Mouse (Mus musculus): ENCODE data around the gene Gfra1.
A peak's percentile ranks its signal among the peaks of the same experiment; 100 is the strongest.

Gene Gfra1

GRCm38 (mm10) chr19:58441785-58442184 lies 13.9 kb downstream of the Gfra1 start:
- peak in 1 of 2 experiments; percentile 8 for DNase-seq

GRCm38 (mm10) chr19:58441246-58441645 lies 14.5 kb downstream of the Gfra1 start:
- no peak for DNase-seq

- no peak for DNase-seq
Measured at GRCm38 (mm10) chr19:58438762-58439161, 16.9 kb downstream of the Gfra1 start.

- DNase-seq, result no peak
Measured at GRCm38 (mm10) chr19:58437441-58438071, 18.2 kb downstream of the Gfra1 start.

GRCm38 (mm10) chr19:58436874-58437273 lies 18.8 kb downstream of the Gfra1 start:
- no peak for DNase-seq

GRCm38 (mm10) chr19:58435877-58436276 lies 19.8 kb downstream of the Gfra1 start:
- no peak for DNase-seq

GRCm38 (mm10) chr19:58432840-58433239 lies 22.9 kb downstream of the Gfra1 start:
- no peak for DNase-seq

- no peak for DNase-seq
Measured at GRCm38 (mm10) chr19:58428546-58428945, 27.2 kb downstream of the Gfra1 start.

- DNase-seq, result no peak
Measured at GRCm38 (mm10) chr19:58427348-58427747, 28.4 kb downstream of the Gfra1 start.

GRCm38 (mm10) chr19:58424928-58425327 lies 30.8 kb downstream of the Gfra1 start:
- DNase-seq, result no peak

GRCm38 (mm10) chr19:58424179-58424578 lies 31.5 kb downstream of the Gfra1 start:
- DNase-seq, result no peak

- no peak for DNase-seq
Measured at GRCm38 (mm10) chr19:58422916-58423493, 32.7 kb downstream of the Gfra1 start.

GRCm38 (mm10) chr19:58419685-58420084 lies 36.0 kb downstream of the Gfra1 start:
- no peak for DNase-seq

- DNase-seq, result no peak
Measured at GRCm38 (mm10) chr19:58419278-58419677, 36.4 kb downstream of the Gfra1 start.

- no peak for DNase-seq
Measured at GRCm38 (mm10) chr19:58415173-58415572, 40.5 kb downstream of the Gfra1 start.

- DNase-seq, result no peak
Measured at GRCm38 (mm10) chr19:58414733-58415132, 41.0 kb downstream of the Gfra1 start.

- DNase-seq, result peak; percentile 30 to 34
Measured at GRCm38 (mm10) chr19:58413290-58413689, 42.4 kb downstream of the Gfra1 start.

GRCm38 (mm10) chr19:58412811-58413210 lies 42.9 kb downstream of the Gfra1 start:
- no peak for DNase-seq

- DNase-seq, result no peak
Measured at GRCm38 (mm10) chr19:58406726-58407125, 49.0 kb downstream of the Gfra1 start.

GRCm38 (mm10) chr19:58400224-58400623 lies 55.5 kb downstream of the Gfra1 start:
- DNase-seq, result no peak

- no peak for DNase-seq
Measured at GRCm38 (mm10) chr19:58399166-58399565, 56.5 kb downstream of the Gfra1 start.

- no peak for DNase-seq
Measured at GRCm38 (mm10) chr19:58396604-58396984, 59.1 kb downstream of the Gfra1 start.

GRCm38 (mm10) chr19:58395785-58396603 lies 59.7 kb downstream of the Gfra1 start:
- DNase-seq, result no peak

- no peak for DNase-seq
Measured at GRCm38 (mm10) chr19:58393121-58393520, 62.6 kb downstream of the Gfra1 start.
